Mouse (Mus musculus) heart, postnatal 14 days (tissue): ENCODE results near the gene Hoxa10. TPM values are rescaled to one million over a fixed set of nuclear protein-coding genes. Genes with fewer than 3 reads are reported as not detected.
A peak's percentile ranks its signal among the peaks of the same experiment; 100 is the strongest.

Experiments
- DNase-seq, 2 experiments: peaks; one replicate each; pipeline ENCODE4 v3.0.0; 2021 to 2022
- intact Hi-C: fragments of 180-260 bp; cut with DNase I; formaldehyde crosslinking; loops from one replicate; pipeline ENCODE4 v1.15.1; 2025
- microRNA-seq, 2 experiments: library from miRNA; unstranded; fragments of <30 nt; microRNA quantifications; one replicate each; pipeline ENCODE4 v1.2.0; 2021 to 2022
- total RNA-seq, 2 experiments: library from RNA; stranded (reverse); gene quantifications; 2 replicates each; pipeline ENCODE4 v1.2.3; 2021

Hoxa10 gene
- total RNA-seq, 2 experiments from 2014 or later = not detected

GRCm38 (mm10) chr6:52196811-52197210 lies 43.8 kb downstream of the Hoxa10 start:
- no peak for DNase-seq
- intact Hi-C loops = loop anchor here (2.0 to 5.0 kb wide), 2 partner anchors 110 to 194 kb away; no protein-coding TSS in a partner anchor

- DNase-seq = no peak
- intact Hi-C loops = loop anchor here (5.0 kb wide), 1 partner anchor 107 kb away; no protein-coding TSS in a partner anchor
Measured at GRCm38 (mm10) chr6:52194690-52195089, 46.0 kb downstream of the Hoxa10 start.

- intact Hi-C loops = no loop called here
- DNase-seq = peak; percentile 81
Measured at GRCm38 (mm10) chr6:52191860-52192550, 48.6 kb downstream of the Hoxa10 start.

GRCm38 (mm10) chr6:52190906-52191810 lies 49.5 kb downstream of the Hoxa10 start, which contains the start of gene Hoxa4:
Gene Hoxa4, minus strand, starts transcription at chr6:52191753.
- intact Hi-C loops = no loop called here
- no peak for DNase-seq

GRCm38 (mm10) chr6:52190410-52190809 lies 50.2 kb downstream of the Hoxa10 start:
- DNase-seq = no peak
- intact Hi-C loops = no loop called here

- no peak for DNase-seq
- intact Hi-C loops = no loop called here
Measured at GRCm38 (mm10) chr6:52189909-52190308, 50.7 kb downstream of the Hoxa10 start.

GRCm38 (mm10) chr6:52189172-52189591 lies 51.5 kb downstream of the Hoxa10 start:
- no peak for DNase-seq
- intact Hi-C loops = no loop called here

GRCm38 (mm10) chr6:52186500-52186899 lies 54.2 kb downstream of the Hoxa10 start:
- no peak for DNase-seq
- intact Hi-C loops = no loop called here

GRCm38 (mm10) chr6:52185834-52186233 lies 54.8 kb downstream of the Hoxa10 start:
- no peak for DNase-seq
- intact Hi-C loops = no loop called here

GRCm38 (mm10) chr6:52185222-52185621 lies 55.4 kb downstream of the Hoxa10 start:
- intact Hi-C loops = no loop called here

GRCm38 (mm10) chr6:52184668-52185067 lies 56.0 kb downstream of the Hoxa10 start:
- intact Hi-C loops = no loop called here
- no peak for DNase-seq

More at GRCm38 (mm10) chr6:52185222-52185621, 55.4 kb downstream of the Hoxa10 start:
- DNase-seq = no peak

GRCm38 (mm10) chr6:52183311-52184080 lies 57.2 kb downstream of the Hoxa10 start:
- intact Hi-C loops = no loop called here
- no peak for DNase-seq

- intact Hi-C loops = no loop called here
Measured at GRCm38 (mm10) chr6:52182793-52183192, 57.9 kb downstream of the Hoxa10 start.

GRCm38 (mm10) chr6:52182030-52182429 lies 58.6 kb downstream of the Hoxa10 start:
- intact Hi-C loops = no loop called here
- no peak for DNase-seq

More at GRCm38 (mm10) chr6:52182793-52183192, 57.9 kb downstream of the Hoxa10 start:
- DNase-seq = no peak

Small RNAs within 50 kb of the gene (microRNA-seq; reads per million reads assigned to microRNA genes)
- 3.6 to 76.3 reads per million in 2 experiments for gene Mir196b

Other genes starting within 250 kb of the Hoxa10 start
- gene Skap2, start 228.3 kb downstream of the Hoxa10 start, total RNA-seq = 10 to 100 TPM in 1 of 2 experiments, 1 to 10 TPM in 1; 7.3 to 10.4 TPM
- gene Hoxa1, start 82.5 kb downstream of the Hoxa10 start, total RNA-seq = under 1 TPM; 0.15 to 0.22 TPM
- gene Hoxa2, start 76.0 kb downstream of the Hoxa10 start, total RNA-seq = under 1 TPM; 0.24 to 0.76 TPM
- gene 5730596B20Rik, start 63.4 kb downstream of the Hoxa10 start, total RNA-seq = under 1 TPM; 0.17 to 0.20 TPM
- gene Hoxa4, start 49.1 kb downstream of the Hoxa10 start, total RNA-seq = under 1 TPM; 0.44 to 0.62 TPM
- gene Hoxa5, start 36.3 kb downstream of the Hoxa10 start, total RNA-seq = 1 to 10 TPM; 1.4 to 2.1 TPM
- gene Hoxa6, start 32.1 kb downstream of the Hoxa10 start, total RNA-seq = not detected
- 1 to 10 TPM; 1.2 TPM for gene Hoxa3, start 27.5 kb downstream of the Hoxa10 start, total RNA-seq
- not detected for gene Gm28308, start 27.5 kb downstream of the Hoxa10 start, total RNA-seq
- gene Hoxa7, start 19.0 kb downstream of the Hoxa10 start, total RNA-seq = under 1 TPM; 0.17 to 0.29 TPM
- gene Hoxa9, start 9.8 kb downstream of the Hoxa10 start, total RNA-seq = not detected
- not detected for gene Hoxa11, start 5.0 kb upstream of the Hoxa10 start, total RNA-seq
- gene Hoxa13, start 20.0 kb upstream of the Hoxa10 start, total RNA-seq = not detected
- not detected for gene Evx1, start 72.6 kb upstream of the Hoxa10 start, total RNA-seq